Mouse (Mus musculus): ENCODE measurements around the gene Meis1. TPM values are rescaled to one million over a fixed set of nuclear protein-coding genes. Genes with fewer than 3 reads are reported as not detected.

The Meis1 gene
- polyA plus RNA-seq, 1 experiment from 2014 or later: 191 TPM

GRCm38 (mm10) chr11:18980615-18981014 is 38.2 kb downstream of the Meis1 start:
- 23% methylated on average over 5 of the region's 5 CpGs for WGBS
- Histone ChIP-seq H3K27me3 (replicated peaks) (no peaks in the 10 kb centered on the region), H3K9ac (no peak overlapping the region), H3K4me3 (no peak overlapping the region), H3K36me3 (peaks cover 27% of the 10 kb centered on the region), H3K4me2 (replicated peaks) (no peak overlapping the region), H3K4me1 (peaks cover 30% of the 10 kb centered on the region), H3K9me3 (no peaks in the 10 kb centered on the region), H3K27ac (no peak overlapping the region)
- ATAC-seq (ENCODE audit: low FRiP score, low read depth): no peak

- no peaks in the 10 kb centered on the region for H3K9me3 ChIP-seq
- H3K27ac ChIP-seq: no peak overlapping the region
- peaks cover 5% of the 10 kb centered on the region for H3K4me1 ChIP-seq
- ATAC-seq (ENCODE audit: low FRiP score, low read depth): no peak
- no peak overlapping the region for H3K9ac ChIP-seq
- no peak overlapping the region for H3K4me2 ChIP-seq (replicated peaks)
- 94% methylated on average over 1 of the region's 1 CpGs for WGBS
- no peaks in the 10 kb centered on the region for H3K27me3 ChIP-seq (replicated peaks)
- H3K36me3 ChIP-seq: peaks cover 24% of the 10 kb centered on the region
- no peak overlapping the region for H3K4me3 ChIP-seq
These were observed 43.7 kb downstream of the Meis1 start for GRCm38 (mm10) chr11:18975087-18975486.

DNA sequence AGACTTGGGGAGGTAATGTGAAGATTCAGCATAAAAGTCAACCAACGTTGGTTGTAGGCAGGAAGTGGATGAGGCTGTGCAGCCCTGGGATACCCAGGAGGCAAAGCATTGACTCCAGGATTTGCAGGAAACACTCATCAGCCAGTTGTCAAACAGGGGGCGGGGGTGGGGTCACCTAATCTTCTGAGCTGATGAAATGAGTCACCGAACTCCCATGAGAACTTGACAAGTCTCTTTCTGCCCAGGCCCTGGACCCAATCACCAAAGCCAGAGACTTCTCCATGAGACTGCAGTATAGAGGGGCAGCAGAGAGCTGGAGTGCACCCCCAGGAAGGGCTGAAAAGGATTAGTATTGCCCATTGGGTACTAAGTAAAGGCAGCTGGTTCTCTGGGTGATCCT is 45.0 kb downstream of the Meis1 start:
- H3K4me3 ChIP-seq: no peak overlapping the region
- H3K9ac ChIP-seq: no peak overlapping the region
- no peaks in the 10 kb centered on the region for H3K27me3 ChIP-seq (replicated peaks)
- peak; percentile 26; the same call in 1 of the 2 replicates for ATAC-seq (ENCODE audit: low FRiP score, low read depth)
- H3K27ac ChIP-seq: no peak overlapping the region
- 62% methylated on average over 3 of the region's 3 CpGs for WGBS
- H3K4me2 ChIP-seq (replicated peaks): no peak overlapping the region
- H3K36me3 ChIP-seq: peaks cover 34% of the 10 kb centered on the region
- peaks cover 5% of the 10 kb centered on the region for H3K4me1 ChIP-seq
- H3K9me3 ChIP-seq: no peaks in the 10 kb centered on the region

DNA sequence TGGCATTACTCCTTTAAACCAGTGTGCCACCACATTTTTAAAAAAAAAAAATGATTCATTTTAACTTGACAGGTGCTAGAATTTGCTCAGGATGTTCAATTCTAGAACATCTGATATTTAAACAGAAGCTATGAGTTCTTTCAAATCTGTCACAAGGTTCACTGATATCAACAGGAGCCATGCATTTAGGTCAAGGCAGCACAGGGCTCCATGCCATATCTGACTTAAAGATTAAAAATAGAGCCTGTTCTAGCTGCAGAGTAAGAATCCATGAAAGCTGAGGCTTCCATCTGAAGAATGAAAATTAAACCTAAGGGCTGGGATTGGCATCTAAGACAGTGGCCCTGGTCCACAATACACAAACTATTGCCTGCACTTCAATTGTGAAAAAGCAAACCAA is 45.8 kb downstream of the Meis1 start:
- no peak overlapping the region for H3K27ac ChIP-seq
- peaks cover 5% of the 10 kb centered on the region for H3K4me1 ChIP-seq
- H3K4me2 ChIP-seq (replicated peaks): no peak overlapping the region
- H3K9me3 ChIP-seq: no peaks in the 10 kb centered on the region
- no peaks in the 10 kb centered on the region for H3K27me3 ChIP-seq (replicated peaks)
- ATAC-seq (ENCODE audit: low FRiP score, low read depth): no peak
- no peak overlapping the region for H3K9ac ChIP-seq
- no peak overlapping the region for H3K4me3 ChIP-seq
- peaks cover 34% of the 10 kb centered on the region for H3K36me3 ChIP-seq

DNA sequence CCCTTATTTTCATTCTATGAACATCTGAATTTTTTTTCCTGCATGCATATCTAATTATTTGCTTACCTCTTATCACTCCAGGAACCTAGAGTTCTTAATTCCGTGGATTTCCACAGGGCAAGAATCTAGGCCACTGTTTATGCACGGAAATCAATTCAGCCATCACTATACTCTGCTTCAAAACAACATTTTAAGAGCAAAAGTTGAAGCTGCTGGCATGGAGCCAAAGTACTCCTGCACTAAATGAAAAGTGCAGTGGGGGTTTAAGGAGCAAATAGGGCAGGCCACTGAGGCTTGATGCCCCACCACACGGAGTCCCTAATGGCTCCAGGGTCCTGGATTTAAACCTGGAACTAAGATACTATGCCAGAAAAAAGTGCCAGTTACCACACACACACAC is 47.2 kb downstream of the Meis1 start:
- Histone ChIP-seq H3K4me2 (replicated peaks) (no peak overlapping the region), H3K27ac (no peak overlapping the region), H3K9ac (no peak overlapping the region), H3K9me3 (no peaks in the 10 kb centered on the region), H3K4me1 (peaks cover 5% of the 10 kb centered on the region), H3K36me3 (peaks cover 33% of the 10 kb centered on the region), H3K4me3 (no peak overlapping the region), H3K27me3 (replicated peaks) (no peaks in the 10 kb centered on the region)
- 66% methylated on average over 3 of the region's 3 CpGs for WGBS
- ATAC-seq (ENCODE audit: low FRiP score, low read depth): no peak

DNA sequence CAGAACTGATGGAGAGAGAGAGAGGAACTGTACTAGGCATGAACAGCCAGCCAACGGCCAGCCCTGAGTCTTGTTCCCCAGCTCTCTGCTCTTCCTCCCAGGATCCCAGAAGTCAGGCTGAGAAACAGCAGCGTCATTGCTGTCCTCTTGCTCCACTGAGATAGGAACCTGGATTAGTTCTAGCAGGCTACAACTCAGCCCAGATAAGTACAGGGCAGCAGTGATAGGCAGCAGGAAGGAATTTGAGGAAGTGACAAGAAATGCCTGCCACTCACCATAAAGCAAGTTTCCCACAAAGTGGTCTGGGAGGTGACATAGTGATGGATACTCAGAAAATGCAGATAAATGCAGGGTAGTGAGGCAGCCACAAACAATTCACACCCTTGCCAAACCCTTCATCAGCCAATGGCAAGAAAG is 48.9 kb downstream of the Meis1 start:
- no peaks in the 10 kb centered on the region for H3K9me3 ChIP-seq
- no peaks in the 10 kb centered on the region for H3K27me3 ChIP-seq (replicated peaks)
- H3K27ac ChIP-seq: no peak overlapping the region
- peaks cover 15% of the 10 kb centered on the region for H3K4me1 ChIP-seq
- 74% methylated on average over 2 of the region's 2 CpGs for WGBS
- H3K4me3 ChIP-seq: no peak overlapping the region
- no peak overlapping the region for H3K4me2 ChIP-seq (replicated peaks)
- no peak overlapping the region for H3K9ac ChIP-seq
- peaks cover 21% of the 10 kb centered on the region; the same call in 1 of the 2 replicates for H3K36me3 ChIP-seq
- ATAC-seq (ENCODE audit: low FRiP score, low read depth): no peak

DNA sequence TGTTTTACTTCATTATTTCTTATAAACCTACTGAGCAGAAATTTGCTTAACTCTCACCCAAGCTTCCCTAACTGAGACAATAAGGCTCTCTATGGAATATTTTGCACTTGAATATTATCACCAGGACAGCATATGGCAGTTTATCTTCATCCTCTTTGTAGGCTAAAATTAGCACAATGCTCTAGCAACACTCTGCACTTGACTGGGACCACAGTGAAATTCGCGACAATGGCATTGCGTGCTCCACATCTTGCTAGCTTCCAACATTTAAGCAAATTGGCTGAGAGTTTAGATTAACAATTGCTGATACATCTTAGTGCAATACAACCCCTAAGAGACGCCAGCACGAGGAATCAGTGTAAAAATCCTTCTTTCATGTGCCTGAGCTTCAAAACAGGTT is 54.4 kb downstream of the Meis1 start:
- no peak overlapping the region for H3K4me3 ChIP-seq
- H3K27me3 ChIP-seq (replicated peaks): no peaks in the 10 kb centered on the region
- peaks cover 6% of the 10 kb centered on the region; the same call in 1 of the 2 replicates for H3K36me3 ChIP-seq
- H3K9me3 ChIP-seq: no peaks in the 10 kb centered on the region
- H3K4me1 ChIP-seq: peaks cover 25% of the 10 kb centered on the region; the same call in 1 of the 2 replicates
- no peak overlapping the region for H3K9ac ChIP-seq
- WGBS: 62% methylated on average over 5 of the region's 5 CpGs
- H3K27ac ChIP-seq: no peak overlapping the region
- ATAC-seq (ENCODE audit: low FRiP score, low read depth): no peak
- H3K4me2 ChIP-seq (replicated peaks): no peak overlapping the region

- Histone ChIP-seq H3K4me2 (replicated peaks) (no peak overlapping the region), H3K9me3 (no peaks in the 10 kb centered on the region), H3K27ac (no peak overlapping the region), H3K9ac (no peak overlapping the region), H3K27me3 (replicated peaks) (no peaks in the 10 kb centered on the region), H3K4me1 (peaks cover 25% of the 10 kb centered on the region; the same call in 1 of the 2 replicates), H3K4me3 (no peak overlapping the region), H3K36me3 (no peaks in the 10 kb centered on the region; the same call in 1 of the 2 replicates)
- ATAC-seq (ENCODE audit: low FRiP score, low read depth): no peak
- 30% methylated on average over 15 of the region's 15 CpGs for whole genome bisulfite sequencing
These were observed 55.3 kb downstream of the Meis1 start for GRCm38 (mm10) chr11:18963202-18964136.

- WGBS: 70% methylated on average over 1 of the region's 1 CpGs
- no peak overlapping the region for H3K27ac ChIP-seq
- H3K4me2 ChIP-seq (replicated peaks): no peak overlapping the region
- no peaks in the 10 kb centered on the region for H3K9me3 ChIP-seq
- H3K4me1 ChIP-seq: peaks cover 27% of the 10 kb centered on the region
- no peak overlapping the region for H3K9ac ChIP-seq
- H3K4me3 ChIP-seq: no peak overlapping the region
- H3K27me3 ChIP-seq (replicated peaks): no peaks in the 10 kb centered on the region
- no peaks in the 10 kb centered on the region; the same call in 1 of the 2 replicates for H3K36me3 ChIP-seq
- ATAC-seq (ENCODE audit: low FRiP score, low read depth): no peak
These were observed 59.3 kb downstream of the Meis1 start for GRCm38 (mm10) chr11:18959465-18959864.

DNA sequence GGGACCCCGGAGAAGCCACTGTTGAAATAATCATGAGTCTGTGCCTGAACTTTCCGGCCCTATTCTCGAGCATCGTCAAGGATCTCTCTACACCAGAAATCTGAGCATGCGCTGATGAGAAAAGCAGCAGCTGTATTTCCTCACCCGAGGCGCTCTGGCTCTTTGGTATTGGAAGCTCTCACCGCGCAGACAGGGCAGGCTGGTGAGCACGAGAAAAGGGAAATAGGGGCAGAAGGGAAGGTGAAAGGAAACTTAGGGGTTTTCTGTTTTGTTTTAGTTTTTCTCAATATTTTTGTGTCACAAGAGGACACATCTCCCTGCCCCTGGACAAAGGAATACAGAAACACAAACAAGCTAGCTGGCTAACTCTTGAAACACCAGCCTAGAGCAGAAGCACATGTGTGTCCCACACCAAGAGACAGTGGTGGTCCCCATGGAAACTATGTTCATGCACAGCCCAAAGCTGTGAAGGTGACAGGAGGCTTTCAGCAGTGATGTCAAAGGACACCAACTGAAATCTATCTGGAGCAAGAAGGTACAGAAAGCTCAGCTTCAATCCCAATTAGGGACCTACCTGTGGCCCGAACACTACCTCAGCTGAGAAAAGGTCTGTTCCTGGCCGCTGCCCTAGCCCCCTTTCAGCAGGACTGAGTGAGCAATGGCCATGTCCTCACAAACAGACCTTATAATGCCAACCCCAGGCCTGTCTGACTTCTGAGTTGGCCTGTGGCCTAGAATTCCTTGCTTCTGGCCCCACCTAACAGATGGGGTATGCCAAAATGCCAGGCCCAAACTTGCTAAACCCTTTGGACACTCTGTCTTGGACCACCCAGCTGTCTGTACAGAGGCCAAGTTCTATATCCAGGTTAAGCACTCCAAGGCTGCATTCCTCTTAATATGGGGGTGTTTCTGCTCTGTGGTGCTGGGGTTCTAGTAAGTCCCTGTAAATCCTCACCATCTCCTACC is 60.7 kb downstream of the Meis1 start:
- Histone ChIP-seq H3K4me2 (replicated peaks) (no peak overlapping the region), H3K4me1 (peaks cover 19% of the 10 kb centered on the region), H3K4me3 (no peak overlapping the region), H3K27me3 (replicated peaks) (no peaks in the 10 kb centered on the region), H3K9me3 (no peaks in the 10 kb centered on the region), H3K9ac (no peak overlapping the region), H3K36me3 (no peaks in the 10 kb centered on the region; the same call in 1 of the 2 replicates), H3K27ac (no peak overlapping the region)
- 57% methylated on average over 12 of the region's 12 CpGs for WGBS
- ATAC-seq (ENCODE audit: low FRiP score, low read depth): no peak

DNA sequence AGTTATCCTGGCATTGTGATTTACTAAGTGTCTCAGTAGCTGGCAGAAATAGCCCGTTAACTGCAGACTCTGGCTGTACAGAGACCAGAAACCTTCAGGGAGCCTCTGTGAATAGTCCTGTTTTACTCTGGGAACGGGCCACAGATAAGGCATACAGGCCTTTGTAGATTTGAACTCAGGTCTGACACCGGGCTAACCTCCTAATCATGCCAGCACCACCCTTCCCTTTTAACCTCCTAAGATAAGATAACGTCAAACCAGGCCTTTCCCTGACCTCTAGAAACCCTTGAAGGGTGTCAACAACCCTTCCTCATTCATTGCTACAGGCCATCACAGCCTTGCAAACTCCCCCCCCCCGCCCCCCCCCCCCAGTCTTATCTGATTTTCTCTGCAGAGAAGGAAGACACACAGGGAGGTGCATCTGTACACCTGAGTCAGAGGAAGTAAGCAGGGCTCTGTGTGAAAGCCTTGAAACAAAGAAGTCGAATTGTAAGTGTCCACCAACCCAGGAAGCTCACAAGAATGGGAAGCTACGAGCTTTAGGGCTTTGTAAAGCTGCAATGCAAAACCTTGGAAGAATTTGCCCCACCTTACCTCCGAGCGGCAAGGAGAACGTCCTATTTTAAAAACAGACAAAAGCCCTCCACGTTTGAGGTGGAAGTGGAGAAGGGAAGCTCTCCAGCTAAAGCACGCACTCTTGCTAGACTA is 61.5 kb downstream of the Meis1 start:
- Histone ChIP-seq H3K4me1 (peaks cover 16% of the 10 kb centered on the region), H3K4me3 (no peak overlapping the region), H3K27me3 (replicated peaks) (no peaks in the 10 kb centered on the region), H3K4me2 (replicated peaks) (no peak overlapping the region), H3K9ac (no peak overlapping the region), H3K36me3 (no peaks in the 10 kb centered on the region; the same call in 1 of the 2 replicates), H3K9me3 (no peaks in the 10 kb centered on the region), H3K27ac (no peak overlapping the region)
- ATAC-seq (ENCODE audit: low FRiP score, low read depth): no peak
- 53% methylated on average over 12 of the region's 12 CpGs for WGBS
